Mouse (Mus musculus) embryonic facial prominence, embryonic 10.5 days (tissue): ENCODE data around the gene Tcf7l2. TPM values are rescaled to one million over a fixed set of nuclear protein-coding genes. Genes with fewer than 3 reads are reported as not detected.

Experiments
- DNase-seq: peaks from one replicate; pipeline ENCODE4 v3.0.0-alpha.2; 2017; ENCODE audit warnings: low spot score
- H3K27ac ChIP-seq: fragments of 300-500 bp; sonication (generic); replicated peaks from 2 replicates; pipeline ENCODE4 v1.5.1; 2016; ENCODE audit warnings: mild to moderate bottlenecking
- H3K27me3 ChIP-seq: fragments of 300-500 bp; sonication (generic); replicated peaks from 2 replicates; pipeline ENCODE4 v1.6.1; 2016; ENCODE audit warnings: low read depth, mild to moderate bottlenecking; ENCODE audit not compliant: poor library complexity, severe bottlenecking
- H3K36me3 ChIP-seq: fragments of 300-500 bp; sonication (generic); replicated peaks from 2 replicates; pipeline ENCODE4 v1.6.1; 2016; ENCODE audit warnings: mild to moderate bottlenecking, moderate library complexity
- H3K4me1 ChIP-seq: fragments of 300-500 bp; sonication (generic); 2 replicates; pipeline ENCODE4 v1.6.1; 2016
- H3K4me3 ChIP-seq: fragments of 300-500 bp; sonication (generic); 2 replicates; pipeline ENCODE4 v1.5.1; 2016; ENCODE audit warnings: mild to moderate bottlenecking, moderate library complexity
- H3K9me3 ChIP-seq: fragments of 300-500 bp; sonication (generic); 2 replicates; pipeline ENCODE4 v1.6.1; 2016; ENCODE audit warnings: mild to moderate bottlenecking
- whole genome bisulfite sequencing: fragments of 180-500 bp; shearing (Covaris S2); methylation state at CpG from one replicate; pipeline ENCODE4 v1.1.7; 2016; 5-methylcytosine and 5-hydroxymethylcytosine counted together
- polyA plus RNA-seq: library from polyadenylated mRNA; unstranded; fragments of >200 nt; fragmentation: Nextera tagmentation; extraction: Ambion mirVana; gene quantifications from 2 replicates; pipeline ENCODE4 v1.2.1, GENCODE M21; 2016

Gene Tcf7l2
- polyA plus RNA-seq, 1 experiment from 2014 or later = 111 TPM

DNA sequence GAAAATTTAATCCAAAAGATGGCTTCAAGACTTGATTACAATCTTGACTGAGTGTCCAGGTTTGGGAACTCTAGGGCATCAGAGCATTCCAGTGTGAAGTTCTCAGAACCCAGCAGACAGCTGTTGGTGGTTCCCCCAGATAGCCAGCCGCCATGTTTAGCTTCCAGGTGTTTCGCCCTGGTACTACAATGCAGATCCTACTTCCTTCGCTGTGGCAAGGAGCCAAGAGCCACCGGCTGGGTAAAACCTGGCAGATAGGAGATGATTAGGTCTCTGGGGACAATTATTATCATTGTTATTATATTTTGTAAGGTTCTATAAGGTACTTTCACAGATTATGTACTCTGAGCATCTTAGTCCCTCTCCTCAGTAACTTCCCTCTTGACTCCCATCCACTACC is 198.1 kb downstream of the Tcf7l2 start:
- Histone ChIP-seq H3K36me3 (no peaks in the 10 kb centered on the region), H3K9me3 (no peaks in the 10 kb centered on the region), H3K4me1 (peaks cover 21% of the 10 kb centered on the region), H3K27ac (no peak overlapping the region; the same call in 1 of the 2 replicates), H3K27me3 (no peaks in the 10 kb centered on the region; the same call in none of the 2 replicates), H3K4me3 (no peak overlapping the region)
- WGBS = 95% methylated on average over 4 of the region's 4 CpGs
- DNase-seq = no peak

DNA sequence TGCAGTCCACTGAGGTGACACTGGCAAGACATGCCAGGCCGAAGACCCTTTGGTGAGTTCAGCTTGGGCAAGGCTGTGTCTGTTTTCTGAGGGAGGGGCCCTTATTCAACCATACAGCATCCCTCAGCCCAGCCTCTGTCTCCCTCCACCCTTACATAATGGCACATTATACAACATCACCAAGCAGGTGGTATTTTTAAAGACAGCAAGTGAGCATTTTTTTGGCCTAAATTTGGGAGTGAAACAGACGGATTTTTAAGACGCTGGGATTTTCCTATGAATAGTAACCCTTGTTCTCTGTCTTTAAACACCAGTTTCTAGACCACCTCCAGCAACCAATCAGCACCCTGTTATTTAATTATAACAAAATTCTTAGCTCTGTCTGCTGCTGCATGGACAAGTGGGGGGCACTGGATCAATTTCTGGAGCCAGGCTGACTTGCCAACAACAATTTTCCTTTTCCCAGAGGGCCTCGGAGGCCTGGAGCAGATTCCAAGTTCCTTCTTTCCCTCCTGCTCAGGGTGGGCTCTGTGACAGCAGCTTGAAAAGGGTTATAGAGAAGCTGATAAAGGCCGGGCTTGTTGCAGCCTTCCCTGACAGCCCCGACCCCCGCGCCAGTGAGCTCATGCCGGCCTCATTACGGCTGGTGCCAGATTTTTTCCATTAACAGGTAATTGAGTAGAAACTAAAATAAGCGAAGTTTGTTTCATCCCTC is 199.1 kb downstream of the Tcf7l2 start:
- H3K27me3 ChIP-seq = no peaks in the 10 kb centered on the region; the same call in none of the 2 replicates
- no peaks in the 10 kb centered on the region for H3K36me3 ChIP-seq
- peaks cover 21% of the 10 kb centered on the region for H3K4me1 ChIP-seq
- WGBS = 17% methylated on average over 11 of the region's 11 CpGs
- H3K9me3 ChIP-seq = no peaks in the 10 kb centered on the region
- H3K27ac ChIP-seq = peak overlapping the region; percentile 78
- peak overlapping the region; percentile 33; the same call in 1 of the 2 replicates for H3K4me3 ChIP-seq
- DNase-seq = peak; percentile 72

DNA sequence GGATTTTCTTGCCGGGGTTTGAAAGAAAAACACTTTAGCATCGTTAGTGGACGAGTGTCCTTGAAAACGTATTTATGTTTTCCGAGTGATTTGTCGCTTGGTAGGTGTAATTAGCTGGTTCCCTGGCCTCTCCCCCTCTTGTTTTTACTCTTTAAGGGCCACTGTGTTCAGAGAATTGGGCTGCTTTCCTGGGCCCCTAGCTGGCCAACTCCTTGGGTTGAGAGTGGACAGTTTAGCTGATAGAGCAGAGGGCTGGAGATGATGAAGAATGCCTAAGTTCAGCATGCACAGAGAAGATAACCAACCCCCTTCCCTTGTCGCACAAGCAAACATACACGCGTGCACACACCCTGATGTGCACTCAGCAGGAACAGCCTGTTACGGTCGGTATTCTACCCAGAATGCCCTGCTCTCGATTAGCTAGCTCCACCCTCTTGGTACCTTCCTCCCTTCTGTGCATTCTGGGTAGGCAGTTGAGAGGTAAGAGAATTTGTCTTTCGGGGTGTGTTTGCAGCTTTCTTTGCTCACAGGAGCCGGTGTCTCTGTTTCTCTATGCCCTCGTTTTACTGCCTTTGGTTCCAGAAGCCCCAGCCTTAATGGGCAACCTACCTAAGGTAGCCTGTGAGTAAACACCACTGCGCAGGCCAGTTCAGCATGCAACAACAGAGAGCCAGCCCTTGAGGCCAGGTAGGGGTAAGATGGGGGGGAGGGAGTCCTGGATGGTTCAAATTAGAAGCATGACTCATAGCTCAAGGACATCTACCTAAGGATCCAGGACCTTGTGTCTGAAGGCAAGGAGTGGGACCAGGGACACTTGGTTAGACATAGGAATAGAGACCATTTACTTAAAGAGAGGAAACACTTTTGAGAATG is 199.9 kb downstream of the Tcf7l2 start:
- Histone ChIP-seq H3K27ac (peak overlapping the region; percentile 78), H3K27me3 (no peaks in the 10 kb centered on the region; the same call in none of the 2 replicates), H3K9me3 (no peaks in the 10 kb centered on the region), H3K4me1 (peaks cover 21% of the 10 kb centered on the region), H3K36me3 (no peaks in the 10 kb centered on the region), H3K4me3 (peak overlapping the region; percentile 33)
- 53% methylated on average over 16 of the region's 16 CpGs for WGBS
- DNase-seq = peak; percentile 37

DNA sequence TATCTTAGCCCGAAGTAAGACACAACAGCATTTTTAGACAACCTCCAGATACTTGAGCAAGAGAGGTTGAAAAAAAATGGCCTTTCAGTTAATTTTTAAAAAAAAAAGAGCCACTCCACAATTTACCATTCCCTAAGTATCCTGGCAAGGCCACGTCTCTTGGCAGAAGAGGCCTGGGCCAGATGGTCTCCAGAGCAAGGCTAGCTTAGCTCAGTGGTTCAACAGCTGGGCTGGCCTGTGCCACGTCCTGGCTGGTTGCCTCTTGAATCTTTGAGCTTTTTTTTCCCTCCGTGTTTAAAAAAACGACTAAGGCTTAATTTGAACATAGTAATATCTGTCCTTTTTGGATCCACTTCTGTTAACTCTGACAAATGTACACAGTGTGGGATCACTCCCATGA is 209.8 kb downstream of the Tcf7l2 start:
- Histone ChIP-seq H3K4me3 (no peak overlapping the region), H3K36me3 (no peaks in the 10 kb centered on the region), H3K27me3 (no peaks in the 10 kb centered on the region), H3K9me3 (no peaks in the 10 kb centered on the region), H3K27ac (no peak overlapping the region), H3K4me1 (peaks cover 12% of the 10 kb centered on the region)
- WGBS = 89% methylated on average over 5 of the region's 5 CpGs
- DNase-seq = no peak

DNA sequence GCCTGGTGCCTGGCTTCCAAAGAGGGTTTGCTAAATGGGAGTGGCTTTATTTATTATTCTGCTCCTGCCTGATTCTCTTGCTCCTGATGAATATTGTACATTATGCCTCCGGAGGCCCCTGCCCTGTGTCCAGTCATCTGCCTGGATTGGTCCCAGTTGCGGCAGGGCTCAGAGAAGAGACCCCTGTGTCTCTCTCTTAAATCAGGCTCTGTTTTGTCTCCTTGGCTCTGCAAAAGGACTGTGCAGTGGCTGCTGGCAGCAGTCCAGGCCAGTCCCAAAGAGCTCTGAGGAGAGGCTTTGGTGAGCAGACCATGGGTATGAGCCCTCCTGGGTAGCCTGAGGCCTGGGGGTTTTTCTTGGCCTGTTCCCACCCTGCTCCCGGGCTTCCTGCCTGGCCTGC is 211.6 kb downstream of the Tcf7l2 start:
- peaks cover 12% of the 10 kb centered on the region for H3K4me1 ChIP-seq
- H3K27me3 ChIP-seq = no peaks in the 10 kb centered on the region
- H3K27ac ChIP-seq = no peak overlapping the region
- WGBS = 77% methylated on average over 3 of the region's 3 CpGs
- H3K4me3 ChIP-seq = no peak overlapping the region
- DNase-seq = no peak
- no peaks in the 10 kb centered on the region for H3K36me3 ChIP-seq
- no peaks in the 10 kb centered on the region for H3K9me3 ChIP-seq

DNA sequence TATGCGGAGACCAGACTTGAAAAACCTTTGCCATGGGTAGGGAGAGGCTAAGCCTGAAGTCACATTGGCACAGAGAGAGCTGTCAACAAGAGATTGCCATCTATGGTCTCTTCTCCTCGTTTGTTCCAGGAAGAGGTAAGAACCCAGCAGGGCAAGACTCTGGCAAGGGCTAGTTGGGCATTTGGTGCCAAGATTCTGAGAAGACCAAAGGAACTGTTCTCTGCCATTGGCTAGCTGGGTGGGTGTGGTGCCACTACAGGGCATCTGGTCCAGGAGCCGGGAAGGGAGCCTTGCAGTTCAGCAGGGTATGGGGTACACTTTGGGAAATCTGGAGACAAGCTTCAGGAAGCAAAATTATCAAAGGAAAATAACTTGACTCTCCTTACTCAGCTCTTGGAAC is 213.5 kb downstream of the Tcf7l2 start:
- Histone ChIP-seq H3K36me3 (no peaks in the 10 kb centered on the region), H3K27me3 (no peaks in the 10 kb centered on the region), H3K4me1 (peaks cover 5% of the 10 kb centered on the region), H3K27ac (no peak overlapping the region), H3K4me3 (no peak overlapping the region), H3K9me3 (peaks cover 15% of the 10 kb centered on the region; the same call in 1 of the 2 replicates)
- 80% methylated on average over 3 of the region's 3 CpGs for WGBS
- no peak for DNase-seq

DNA sequence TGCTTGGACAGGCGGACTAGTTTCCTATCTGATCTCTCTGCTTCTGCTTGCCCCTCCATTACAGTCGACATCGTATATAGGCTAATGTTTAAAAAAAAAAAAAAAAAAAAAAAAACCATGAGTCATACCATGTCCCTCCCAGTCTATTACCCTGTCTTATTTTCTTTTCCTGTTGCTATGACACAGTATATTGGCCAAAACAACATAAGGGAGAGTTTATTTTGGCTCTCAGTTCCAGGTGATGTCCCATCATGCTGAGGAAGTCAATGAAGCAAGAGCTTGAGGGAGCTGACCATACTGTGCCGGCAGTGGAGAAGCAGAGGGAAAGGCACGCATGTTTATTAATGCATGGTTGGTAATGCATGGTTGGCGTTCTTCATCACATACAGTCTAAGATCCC is 215.1 kb downstream of the Tcf7l2 start:
- Histone ChIP-seq H3K36me3 (no peaks in the 10 kb centered on the region), H3K9me3 (peaks cover 17% of the 10 kb centered on the region; the same call in 1 of the 2 replicates)
- 94% methylated on average over 6 of the region's 6 CpGs for WGBS

DNA sequence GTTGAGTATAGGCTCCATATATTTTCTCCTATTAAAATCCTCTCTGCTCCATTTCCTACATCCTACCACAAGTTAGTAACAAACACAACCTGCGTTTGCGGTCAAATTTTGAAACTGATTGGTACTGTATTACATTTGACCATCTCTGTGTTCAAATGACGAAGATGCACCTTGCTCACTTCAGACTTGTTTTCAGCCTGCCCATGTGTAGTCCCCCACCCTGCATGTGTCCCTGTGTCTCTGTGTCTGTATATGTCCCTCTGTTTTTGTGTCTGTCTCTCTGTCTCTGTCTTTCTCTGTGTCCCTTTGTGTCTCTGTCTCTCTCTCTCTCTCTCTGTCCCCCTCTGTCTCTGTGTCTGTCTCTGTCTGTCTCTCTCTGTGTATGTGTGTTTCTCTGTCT is 222.8 kb downstream of the Tcf7l2 start:
- Histone ChIP-seq H3K4me3 (no peak overlapping the region), H3K27me3 (peaks cover 20% of the 10 kb centered on the region), H3K9me3 (peaks cover 10% of the 10 kb centered on the region; the same call in 1 of the 2 replicates), H3K27ac (no peak overlapping the region), H3K4me1 (peaks cover 6% of the 10 kb centered on the region), H3K36me3 (no peaks in the 10 kb centered on the region)
- no peak for DNase-seq
- 97% methylated on average over 3 of the region's 3 CpGs for WGBS

More for the DNA sequence above, 215.1 kb downstream of the Tcf7l2 start:
- no peak for DNase-seq
- Histone ChIP-seq H3K27ac (no peak overlapping the region), H3K4me3 (no peak overlapping the region), H3K27me3 (no peaks in the 10 kb centered on the region), H3K4me1 (peaks cover 5% of the 10 kb centered on the region)

DNA sequence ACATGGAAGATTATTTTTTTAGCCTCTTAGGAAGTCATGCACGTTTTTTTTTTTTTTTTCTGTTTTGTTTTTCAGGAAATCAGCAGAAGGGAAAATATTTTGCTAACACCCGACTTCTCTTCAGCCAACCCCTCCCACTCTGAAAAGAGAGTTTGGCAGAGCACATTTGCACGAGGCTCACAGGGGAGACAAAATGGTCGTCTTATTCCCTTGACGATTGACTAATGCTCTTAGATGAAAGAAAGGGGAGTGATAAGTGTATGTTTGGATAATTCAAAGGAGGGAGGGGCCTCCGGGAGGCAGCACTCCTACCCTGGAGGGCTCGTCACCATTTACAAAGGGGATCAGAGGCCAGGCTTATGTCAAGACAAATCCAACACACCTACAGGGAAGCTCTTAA is 224.4 kb downstream of the Tcf7l2 start:
- no peak for DNase-seq
- 53% methylated on average over 7 of the region's 7 CpGs for WGBS
- Histone ChIP-seq H3K4me3 (no peak overlapping the region), H3K36me3 (no peaks in the 10 kb centered on the region), H3K27me3 (peaks cover 25% of the 10 kb centered on the region), H3K4me1 (peaks cover 20% of the 10 kb centered on the region), H3K9me3 (peaks cover 2% of the 10 kb centered on the region; the same call in 1 of the 2 replicates), H3K27ac (no peak overlapping the region)

DNA sequence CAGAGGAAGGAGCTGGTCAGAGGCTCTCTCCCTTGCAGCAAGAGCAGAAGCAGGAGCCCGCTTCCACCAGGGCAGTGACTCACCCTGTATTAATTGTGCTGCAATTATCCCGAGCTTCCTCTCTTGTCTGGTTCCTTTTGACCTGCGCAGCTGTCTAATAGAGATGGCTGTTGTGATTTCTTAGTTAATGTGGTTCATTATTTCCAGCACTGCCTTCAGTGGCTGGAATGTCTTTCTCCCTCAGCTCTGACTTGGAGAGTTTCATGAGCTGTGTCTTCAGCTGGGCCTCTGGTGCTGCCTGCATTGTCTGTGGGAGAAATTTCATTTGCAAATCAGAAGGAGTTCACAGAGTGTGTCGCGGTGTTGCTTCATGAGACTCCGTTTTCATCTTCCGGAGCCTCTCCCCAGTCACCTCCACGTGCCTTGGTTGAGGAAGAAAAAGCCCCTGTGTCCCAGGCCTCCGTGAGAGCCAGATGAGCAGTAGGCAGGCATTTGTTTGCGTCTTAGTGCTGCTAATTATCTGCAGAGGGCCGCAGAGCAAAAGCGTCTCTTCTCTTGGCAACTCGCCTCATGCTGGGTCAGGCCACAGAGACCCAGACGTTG is 228.4 kb downstream of the Tcf7l2 start:
- H3K36me3 ChIP-seq = no peaks in the 10 kb centered on the region
- DNase-seq = peak; percentile 44
- peaks cover 20% of the 10 kb centered on the region for H3K4me1 ChIP-seq
- no peaks in the 10 kb centered on the region for H3K9me3 ChIP-seq
- peaks cover 32% of the 10 kb centered on the region for H3K27me3 ChIP-seq
- peak overlapping the region; percentile 81 for H3K27ac ChIP-seq
- no peak overlapping the region for H3K4me3 ChIP-seq
- 15% methylated on average over 14 of the region's 14 CpGs for WGBS

DNA sequence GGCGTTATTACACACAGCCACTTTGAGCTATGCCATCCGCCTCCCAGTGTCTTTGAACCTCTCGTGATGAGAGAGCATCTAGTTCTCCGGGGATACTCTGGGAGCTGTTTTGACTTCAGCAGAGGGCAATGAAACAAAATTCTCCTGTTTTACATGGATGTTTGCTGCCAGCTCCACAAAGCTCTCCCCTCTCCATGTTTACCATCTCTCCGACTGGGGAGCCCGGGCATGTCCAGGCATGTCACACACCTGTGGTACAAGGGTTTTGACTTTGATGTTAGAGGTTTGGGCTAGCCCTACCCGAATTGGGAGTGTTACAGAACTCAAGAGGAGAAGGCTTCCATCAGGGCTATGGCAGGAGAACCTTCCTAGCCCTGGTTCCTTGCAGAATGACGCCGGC is 234.5 kb downstream of the Tcf7l2 start:
- no peak for DNase-seq
- no peak overlapping the region for H3K4me3 ChIP-seq
- 91% methylated on average over 9 of the region's 9 CpGs for WGBS
- 0 out of 2 replicates have a peak, but pooled peaks cover 2% of the 10 kb centered on the region for H3K9me3 ChIP-seq
- peaks cover 7% of the 10 kb centered on the region for H3K27me3 ChIP-seq
- H3K27ac ChIP-seq = no peak overlapping the region
- H3K36me3 ChIP-seq = no peaks in the 10 kb centered on the region; the same call in 1 of the 2 replicates
- no peaks in the 10 kb centered on the region for H3K4me1 ChIP-seq
